Mouse (Mus musculus) bone marrow macrophage, adult 2 months (primary cell): ENCODE measurements around the gene Mboat1. TPM values are rescaled to one million over a fixed set of nuclear protein-coding genes. Genes with fewer than 3 reads are reported as not detected.

ENCODE experiments used
- H3K27ac ChIP-seq: 2 replicates; pipeline ENCODE4 v1.5.1; 2012; ENCODE audit warnings: low read depth, low read length; ENCODE audit not compliant: insufficient read depth
- H3K4me1 ChIP-seq: 2 replicates; pipeline ENCODE4 v1.6.1; 2012; ENCODE audit warnings: low read length; ENCODE audit not compliant: control insufficient read depth, insufficient read depth
- H3K4me3 ChIP-seq: 2 replicates; pipeline ENCODE4 v1.5.1; 2012; ENCODE audit warnings: mild to moderate bottlenecking, low read length, moderate library complexity; ENCODE audit not compliant: insufficient read depth
- CTCF ChIP-seq: IDR thresholded peaks from 2 replicates; pipeline ENCODE4 v1.5.1; 2012; ENCODE audit warnings: low read depth, mild to moderate bottlenecking, low read length, moderate library complexity
- POLR2A ChIP-seq: IDR thresholded peaks from 2 replicates; pipeline ENCODE4 v1.6.1; 2012; ENCODE audit warnings: mild to moderate bottlenecking, low read depth, low read length, borderline replicate concordance
- polyA plus RNA-seq: library from polyadenylated mRNA; stranded (reverse); fragments of >200 nt; gene quantifications from 2 replicates; pipeline ENCODE4 v1.2.4, GENCODE M21; 2012; ENCODE audit not compliant: missing spikeins, insufficient read depth, insufficient read length

Gene Mboat1
- polyA plus RNA-seq, 1 experiment, result 4.5 TPM

GRCm38 (mm10) chr13:30140646-30141045 lies 4.4 kb downstream of the Mboat1 start:
- Histone ChIP-seq H3K4me3 (no peak overlapping the region), H3K4me1 (peaks cover 8% of the 10 kb centered on the region), H3K27ac (no peak overlapping the region)
- no peak for TF ChIP-seq POLR2A
- no peak for TF ChIP-seq CTCF

- no peak overlapping the region for H3K27ac ChIP-seq
- H3K4me1 ChIP-seq, result peaks cover 14% of the 10 kb centered on the region
- no peak overlapping the region for H3K4me3 ChIP-seq
- TF ChIP-seq CTCF, result no peak
- TF ChIP-seq POLR2A, result no peak
Observed at GRCm38 (mm10) chr13:30141996-30142395, 5.7 kb downstream of the Mboat1 start.

GRCm38 (mm10) chr13:30146468-30146867 lies 10.2 kb downstream of the Mboat1 start:
- Histone ChIP-seq H3K4me3 (no peak overlapping the region), H3K4me1 (peaks cover 6% of the 10 kb centered on the region), H3K27ac (no peak overlapping the region)
- TF ChIP-seq POLR2A (no peak), CTCF (no peak)

GRCm38 (mm10) chr13:30154264-30154663 lies 18.0 kb downstream of the Mboat1 start:
- Histone ChIP-seq H3K4me3 (no peak overlapping the region), H3K27ac (no peak overlapping the region), H3K4me1 (peaks cover 26% of the 10 kb centered on the region)
- TF ChIP-seq POLR2A, result no peak
- no peak for TF ChIP-seq CTCF

GRCm38 (mm10) chr13:30159626-30160025 lies 23.3 kb downstream of the Mboat1 start:
- H3K27ac ChIP-seq, result no peak overlapping the region
- no peak for TF ChIP-seq POLR2A
- no peak for TF ChIP-seq CTCF
- H3K4me3 ChIP-seq, result no peak overlapping the region
- peaks cover 12% of the 10 kb centered on the region for H3K4me1 ChIP-seq

- TF ChIP-seq CTCF (no peak), POLR2A (no peak)
- Histone ChIP-seq H3K4me1 (peaks cover 2% of the 10 kb centered on the region; the same call in 1 of the 2 replicates), H3K27ac (no peak overlapping the region), H3K4me3 (no peak overlapping the region)
Observed at GRCm38 (mm10) chr13:30163521-30163920, 27.2 kb downstream of the Mboat1 start.

- H3K4me3 ChIP-seq, result no peak overlapping the region
- no peak for TF ChIP-seq POLR2A
- no peak for TF ChIP-seq CTCF
- no peak overlapping the region for H3K27ac ChIP-seq
- H3K4me1 ChIP-seq, result peaks cover 2% of the 10 kb centered on the region; the same call in 1 of the 2 replicates
Observed at GRCm38 (mm10) chr13:30166138-30167090, 30.1 kb downstream of the Mboat1 start.

- TF ChIP-seq CTCF (no peak), POLR2A (no peak)
- Histone ChIP-seq H3K27ac (no peak overlapping the region), H3K4me3 (no peak overlapping the region), H3K4me1 (peaks cover 2% of the 10 kb centered on the region; the same call in 1 of the 2 replicates)
Observed at GRCm38 (mm10) chr13:30167499-30167898, 31.2 kb downstream of the Mboat1 start.

- TF ChIP-seq POLR2A, result no peak
- Histone ChIP-seq H3K27ac (no peak overlapping the region), H3K4me3 (no peak overlapping the region), H3K4me1 (peaks cover 2% of the 10 kb centered on the region; the same call in 1 of the 2 replicates)
Observed at GRCm38 (mm10) chr13:30168803-30169202, 32.5 kb downstream of the Mboat1 start.

GRCm38 (mm10) chr13:30170061-30170460 lies 33.8 kb downstream of the Mboat1 start:
- peaks cover 2% of the 10 kb centered on the region; the same call in 1 of the 2 replicates for H3K4me1 ChIP-seq
- no peak overlapping the region for H3K4me3 ChIP-seq
- no peak overlapping the region for H3K27ac ChIP-seq
- TF ChIP-seq CTCF (no peak), POLR2A (no peak)
